Mouse (Mus musculus) brain, embryonic 14.5 days (tissue): ENCODE data around the gene Plk3. TPM values are rescaled to one million over a fixed set of nuclear protein-coding genes. Genes with fewer than 3 reads are reported as not detected.

Experiments used
- DNase-seq: peaks from one replicate; pipeline ENCODE4 v3.0.0-alpha.2; 2011; ENCODE audit warnings: low read depth
- CTCF ChIP-seq: fragments of 200-500 bp; IDR thresholded peaks from 2 replicates; pipeline ENCODE4 v1.5.1; 2012; ENCODE audit warnings: inconsistent platforms, mild to moderate bottlenecking, moderate library complexity, borderline replicate concordance; ENCODE audit not compliant: insufficient read depth, insufficient read length; ENCODE audit errors: extremely low read depth
- POLR2A ChIP-seq: fragments of 200-500 bp; IDR thresholded peaks from 2 replicates; pipeline ENCODE4 v1.6.1; 2012; ENCODE audit warnings: mild to moderate bottlenecking, inconsistent platforms, borderline replicate concordance; ENCODE audit not compliant: poor library complexity, insufficient read depth, insufficient read length, severe bottlenecking; ENCODE audit errors: extremely low read depth
- polyA plus RNA-seq: library from polyadenylated mRNA; depleted of rRNA; stranded (reverse); fragments of >200 nt; gene quantifications from 2 replicates; pipeline ENCODE4 v1.2.3, GENCODE M21; 2012

Gene Plk3
- polyA plus RNA-seq, 1 experiment = 19.6 TPM

DNA sequence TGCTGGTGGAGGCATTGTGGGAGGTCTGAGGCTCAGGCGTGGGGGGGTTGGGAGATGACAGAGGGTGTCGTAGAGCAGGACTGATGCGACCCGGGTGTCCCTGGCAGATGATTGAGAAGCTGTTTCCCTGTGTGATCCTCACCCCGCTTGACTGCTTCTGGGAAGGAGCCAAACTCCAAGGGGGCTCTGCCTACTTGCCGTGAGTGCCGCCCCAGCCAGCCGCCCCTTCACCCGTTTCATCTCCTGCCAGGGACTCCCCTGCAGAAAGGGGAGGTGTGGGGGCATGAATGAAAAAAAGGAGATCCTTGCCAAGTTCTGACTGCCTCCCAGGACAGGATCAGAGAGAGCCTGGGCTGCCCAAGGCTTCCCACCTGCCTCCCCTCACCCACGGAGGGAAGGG is 28.6 kb downstream of the Plk3 start:
- TF ChIP-seq CTCF (no peak), POLR2A (no peak)

DNA sequence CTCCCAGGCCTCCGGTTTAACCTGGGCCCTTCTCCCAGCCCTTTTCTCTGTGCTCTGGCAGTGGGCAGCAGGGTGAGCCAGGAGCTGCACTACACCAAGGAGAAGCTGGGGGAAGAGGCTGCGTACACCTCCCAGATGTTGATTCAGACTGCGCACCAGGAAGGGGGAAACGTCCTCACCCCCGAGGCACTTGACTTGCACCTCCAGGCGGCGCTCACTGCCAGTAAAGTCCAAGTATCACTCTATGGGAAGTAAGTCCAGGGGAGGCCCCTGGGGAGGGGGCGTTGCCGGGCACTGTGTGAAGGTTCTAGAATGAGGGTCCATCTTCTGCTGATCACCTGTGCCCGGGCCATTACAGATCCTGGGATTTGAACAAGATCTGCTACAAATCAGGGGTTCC is 29.1 kb downstream of the Plk3 start:
- no peak for DNase-seq
- TF ChIP-seq CTCF (no peak), POLR2A (no peak)

More for the DNA sequence above, 28.6 kb downstream of the Plk3 start:
- peak; percentile 47 for DNase-seq

DNA sequence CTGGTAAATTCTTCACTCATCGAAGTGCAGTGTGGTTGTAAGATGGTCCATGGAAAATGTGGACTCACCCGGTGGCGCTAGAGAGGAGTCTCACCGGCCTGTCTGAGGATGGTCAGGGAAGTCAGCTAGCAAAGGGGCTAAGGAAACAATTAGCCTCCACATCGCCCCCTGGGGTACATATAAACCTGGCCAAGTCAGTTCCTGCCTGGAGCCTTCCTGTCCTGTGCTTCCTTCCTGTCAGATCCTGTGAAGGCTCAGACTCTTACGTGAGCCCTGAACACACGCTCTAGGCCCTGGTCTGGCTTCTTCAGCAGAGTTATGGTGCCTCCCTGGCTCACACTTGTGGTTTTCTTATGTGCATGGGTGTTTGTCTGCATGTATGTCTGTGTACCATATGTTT is 32.5 kb downstream of the Plk3 start:
- DNase-seq = peak; percentile 36
- TF ChIP-seq CTCF (peak; percentile 30; the same call in 1 of the 2 replicates), POLR2A (no peak)

DNA sequence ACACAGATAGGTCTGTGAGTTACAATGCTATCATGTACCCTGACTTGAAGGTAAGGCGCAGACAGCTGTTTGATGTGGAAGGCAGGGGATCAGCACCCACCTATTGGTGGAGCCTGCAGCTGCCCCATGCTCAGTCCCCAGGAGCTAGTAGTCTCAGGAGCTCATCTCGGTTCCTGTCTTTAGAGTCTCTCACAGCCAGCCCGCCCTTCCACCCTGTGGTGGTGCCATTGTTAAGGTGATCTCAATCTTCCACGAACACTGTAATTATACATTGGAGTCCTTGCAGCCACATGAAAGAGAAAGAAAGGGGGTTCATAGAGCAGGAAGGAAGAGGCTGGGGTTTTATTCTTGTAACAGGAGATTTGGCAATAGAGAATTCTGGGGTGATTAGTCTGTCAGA is 33.7 kb downstream of the Plk3 start:
- no peak for DNase-seq
- TF ChIP-seq POLR2A = no peak
- no peak for TF ChIP-seq CTCF

DNA sequence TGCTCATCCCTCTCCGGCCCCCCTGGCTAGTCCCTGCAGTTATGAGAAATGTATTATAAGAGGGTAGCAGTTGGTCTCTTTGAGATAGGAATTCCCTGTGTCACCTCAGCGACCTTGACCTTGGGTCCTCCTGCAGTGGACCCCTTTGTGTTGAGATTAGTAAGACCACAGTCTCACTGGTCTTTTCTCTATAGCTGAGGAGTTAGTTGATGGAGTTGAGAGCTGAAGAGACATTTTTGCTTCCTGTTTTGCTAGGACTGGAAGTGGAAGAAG is 35.1 kb downstream of the Plk3 start:
- TF ChIP-seq CTCF (no peak), POLR2A (no peak)
- no peak for DNase-seq

DNA sequence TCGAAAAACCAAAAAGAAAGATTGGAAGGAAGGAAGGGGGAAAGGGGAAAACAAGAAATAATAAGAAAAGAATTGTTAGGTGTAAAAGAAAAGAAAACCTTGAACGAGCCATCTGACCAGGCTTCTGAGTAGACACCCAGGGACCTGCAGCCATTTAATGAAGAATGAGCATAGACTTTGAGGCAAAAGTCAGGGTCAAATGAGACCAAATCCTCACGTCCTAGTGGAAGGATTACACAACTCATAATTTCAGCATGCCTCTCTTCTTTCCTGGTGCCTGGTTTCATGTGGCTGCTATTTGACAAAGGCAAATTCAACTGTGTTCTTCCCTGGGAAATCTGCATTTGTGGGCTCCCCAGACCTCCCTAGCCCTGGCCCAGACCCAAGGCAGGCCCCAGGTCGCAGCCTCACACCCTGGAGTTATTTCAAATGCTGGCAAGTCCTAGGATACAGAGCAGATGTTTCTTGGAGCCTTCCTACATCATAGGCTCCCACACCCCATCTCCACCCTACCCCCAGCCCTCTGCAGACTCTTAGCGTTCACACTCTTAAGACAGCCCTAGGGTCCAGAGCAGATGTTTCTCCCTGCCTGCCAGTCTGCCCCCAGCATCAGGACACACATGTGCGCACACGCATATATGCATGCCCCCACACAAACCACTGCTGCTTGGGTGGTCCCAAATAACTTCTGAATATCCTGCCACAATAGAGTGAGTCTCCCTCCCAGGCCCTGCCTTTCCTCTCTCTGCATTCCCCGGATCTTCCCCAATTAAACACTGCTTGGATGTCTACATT is 35.6 kb downstream of the Plk3 start:
- TF ChIP-seq POLR2A (no peak), CTCF (no peak)
- no peak for DNase-seq

DNA sequence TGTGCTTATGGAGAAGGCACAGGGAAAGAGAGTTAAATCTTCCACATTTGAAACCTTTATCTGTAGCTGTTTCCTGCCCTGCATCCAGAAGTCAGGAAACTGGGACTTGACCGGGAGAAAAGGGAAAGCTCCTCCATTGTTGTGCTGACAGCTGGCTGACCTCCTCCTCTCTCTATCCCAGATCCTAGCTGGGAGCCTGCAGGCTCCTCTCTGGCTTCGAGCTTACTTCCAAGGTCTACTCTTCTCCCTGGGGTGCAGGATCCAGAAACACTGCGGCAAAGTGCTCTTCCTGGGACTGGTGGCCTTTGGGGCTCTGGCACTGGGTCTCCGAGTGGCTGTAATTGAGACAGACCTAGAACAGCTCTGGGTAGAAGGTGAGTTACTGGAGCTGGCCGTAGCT is 37.1 kb downstream of the Plk3 start:
- TF ChIP-seq POLR2A (no peak), CTCF (no peak)
- DNase-seq = no peak

DNA sequence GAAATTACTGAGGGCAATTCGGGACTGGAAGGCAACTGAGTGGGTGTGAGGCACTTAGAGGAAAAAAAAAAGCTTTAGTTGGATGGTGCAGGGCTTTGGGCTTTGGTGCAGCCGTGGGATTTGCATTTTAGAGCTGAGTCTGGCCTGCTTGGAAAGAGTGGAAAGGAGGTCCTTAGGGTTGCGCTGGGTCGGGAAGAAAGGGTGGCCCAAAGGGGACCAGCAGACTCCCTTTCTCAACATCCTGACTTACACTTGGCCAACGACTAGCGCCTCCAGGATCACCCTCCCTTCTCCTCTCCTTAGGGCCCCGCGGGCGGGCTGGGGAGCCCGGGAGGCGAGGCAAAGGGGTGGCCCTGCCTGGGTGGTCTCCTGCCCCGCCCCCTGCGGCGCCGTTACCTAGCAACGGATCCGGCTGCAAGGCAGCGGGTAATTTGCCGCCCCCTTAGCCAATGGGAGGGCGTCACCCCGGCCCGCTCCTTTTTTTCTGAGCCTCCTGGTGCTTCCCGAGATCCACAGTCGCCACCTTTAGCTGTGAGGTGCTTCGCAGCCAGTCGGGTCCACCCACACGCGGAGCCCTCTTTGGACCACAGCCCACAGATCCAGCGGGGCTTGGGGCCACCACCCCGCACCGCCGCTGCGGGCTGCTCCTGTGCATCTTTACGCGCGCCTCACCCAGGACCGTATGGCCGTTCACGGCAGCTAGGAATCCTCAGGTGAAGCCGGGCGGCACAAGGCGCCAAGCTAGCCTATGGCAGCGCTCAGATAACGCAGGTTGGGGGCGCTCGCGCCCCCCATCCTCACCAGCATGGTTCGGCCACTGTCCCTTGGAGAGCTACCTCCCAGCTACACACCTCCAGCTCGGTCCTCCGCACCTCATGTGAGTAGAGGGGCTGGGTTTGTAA is 38.0 kb downstream of the Plk3 start, which contains the start of gene Ptch2:
Ptch2 (plus strand) TSS at position 525 of the 902 bp plus-strand sequence.
- peak; percentile 86 for DNase-seq
- 0 out of 2 replicates have a peak, but pooled peaks have one; percentile 4 for TF ChIP-seq POLR2A
- TF ChIP-seq CTCF = no peak

DNA sequence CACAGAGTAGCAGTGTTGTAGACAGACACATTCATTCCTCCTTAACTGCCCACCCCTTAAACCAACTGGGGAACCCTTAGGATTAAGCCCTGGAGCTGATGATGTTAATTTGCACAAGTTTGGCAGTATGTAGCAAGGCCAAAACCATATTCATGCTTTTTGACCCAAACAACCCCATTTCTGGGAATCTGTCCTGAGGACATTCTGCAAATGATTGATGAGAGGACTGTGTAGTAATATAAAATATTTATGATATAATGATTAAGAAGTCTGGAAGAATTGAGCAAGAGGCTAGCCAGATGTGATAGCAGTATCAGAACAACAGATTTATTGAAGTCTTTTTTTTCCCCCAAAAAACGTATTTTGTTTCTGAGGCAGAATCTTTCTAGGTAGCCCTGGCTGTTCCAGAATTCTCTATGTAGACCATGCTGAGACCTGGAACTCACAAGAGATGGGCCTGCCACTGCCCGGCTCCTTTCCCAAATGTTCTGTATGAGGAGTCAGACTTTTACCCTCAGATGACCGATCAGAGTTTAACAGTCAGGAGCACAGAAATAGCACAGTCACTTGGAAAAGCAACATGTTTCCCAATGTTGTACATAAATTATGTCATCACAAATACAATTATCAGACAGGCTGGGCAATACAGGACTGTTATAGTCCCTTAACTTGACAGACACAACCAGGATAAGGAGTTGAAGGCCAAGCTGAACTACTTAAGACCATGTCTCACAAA is 39.0 kb downstream of the Plk3 start:
- TF ChIP-seq POLR2A = no peak
- TF ChIP-seq CTCF = no peak
- no peak for DNase-seq

DNA sequence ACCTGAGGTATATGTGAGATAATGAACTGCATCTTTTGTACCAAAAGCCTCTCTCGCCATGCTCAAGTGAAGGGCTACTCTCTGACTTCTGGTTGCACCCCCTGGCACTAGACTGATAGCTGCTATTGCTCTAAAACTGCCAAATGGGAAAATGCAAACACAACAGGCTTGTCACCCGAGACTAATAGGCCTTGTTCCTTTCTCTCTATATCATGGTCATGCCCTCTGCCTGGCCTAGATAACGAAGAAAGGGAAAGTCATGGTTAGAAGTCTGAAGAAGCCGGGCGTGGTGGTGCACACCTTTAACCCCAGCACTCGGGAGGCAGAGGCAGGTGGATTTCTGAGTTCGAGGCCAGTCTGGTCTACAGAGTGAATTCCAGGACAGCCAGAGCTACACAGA is 43.2 kb downstream of the Plk3 start:
- TF ChIP-seq POLR2A (no peak), CTCF (no peak)
- DNase-seq = no peak
